Mouse (Mus musculus): ENCODE results near the gene Rab11fip5.

Gene Rab11fip5

DNA sequence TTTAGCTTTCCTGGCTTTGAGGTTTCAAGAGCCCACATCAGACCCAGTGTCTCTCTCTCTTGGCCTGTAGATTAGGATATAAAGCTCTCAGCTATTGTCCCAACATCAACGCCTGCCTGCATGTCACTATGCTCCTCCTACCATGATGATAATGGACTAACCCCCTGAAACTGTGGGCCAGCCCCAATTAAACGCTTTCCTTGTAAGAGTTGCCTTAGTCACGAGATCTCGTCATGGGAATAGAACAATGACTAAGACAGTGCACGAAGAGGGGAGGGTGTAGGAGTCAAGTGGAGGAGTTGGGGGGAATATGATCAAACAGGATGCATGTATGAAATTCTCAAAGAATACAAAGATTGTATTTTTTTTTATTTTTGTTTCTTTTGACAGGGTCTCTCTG is 69.5 kb downstream of the Rab11fip5 start:
- no peak for DNase-seq

DNA sequence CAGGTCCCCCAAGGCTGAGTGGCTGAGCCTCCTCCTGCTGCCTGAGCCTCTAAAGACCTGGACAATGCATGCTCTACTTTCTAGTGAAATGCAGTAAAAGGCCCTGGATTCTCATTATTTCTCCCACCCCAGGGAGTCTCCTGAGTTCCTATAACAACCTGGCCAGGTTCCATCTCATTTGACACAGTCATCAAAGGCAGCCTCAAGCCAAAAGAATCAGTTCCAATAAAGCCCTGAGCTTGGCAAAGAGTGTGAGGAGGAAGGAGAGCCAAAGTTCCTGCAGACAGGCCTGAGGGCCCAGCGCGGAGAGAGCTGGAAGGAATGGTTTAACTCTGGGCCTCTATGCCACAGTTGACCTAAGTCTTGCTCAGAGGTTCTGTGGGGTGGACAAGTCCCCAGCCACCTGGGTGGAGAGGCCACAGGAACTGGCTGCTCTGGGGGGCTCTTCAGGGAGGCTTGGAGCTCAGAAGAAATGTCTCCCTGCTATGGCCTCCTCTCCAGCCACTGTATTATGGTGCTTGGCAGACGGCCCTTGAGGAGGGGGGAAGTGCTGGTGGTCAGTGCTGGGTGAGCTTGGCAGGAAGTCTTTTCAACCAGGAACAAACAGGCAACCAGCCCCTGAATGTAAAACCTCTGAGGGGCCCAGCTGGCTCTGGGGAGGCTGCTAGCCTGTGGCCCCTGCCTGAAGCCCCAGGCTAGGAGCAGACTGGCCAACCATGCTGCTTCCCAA is 71.9 kb downstream of the Rab11fip5 start:
- no peak for DNase-seq

GRCm38 (mm10) chr6:85295384-85296167 is 78.9 kb downstream of the Rab11fip5 start:
- DNase-seq: peak; percentile 8

- DNase-seq: no peak
These were observed 80.4 kb downstream of the Rab11fip5 start for GRCm38 (mm10) chr6:85294004-85294379.

DNA sequence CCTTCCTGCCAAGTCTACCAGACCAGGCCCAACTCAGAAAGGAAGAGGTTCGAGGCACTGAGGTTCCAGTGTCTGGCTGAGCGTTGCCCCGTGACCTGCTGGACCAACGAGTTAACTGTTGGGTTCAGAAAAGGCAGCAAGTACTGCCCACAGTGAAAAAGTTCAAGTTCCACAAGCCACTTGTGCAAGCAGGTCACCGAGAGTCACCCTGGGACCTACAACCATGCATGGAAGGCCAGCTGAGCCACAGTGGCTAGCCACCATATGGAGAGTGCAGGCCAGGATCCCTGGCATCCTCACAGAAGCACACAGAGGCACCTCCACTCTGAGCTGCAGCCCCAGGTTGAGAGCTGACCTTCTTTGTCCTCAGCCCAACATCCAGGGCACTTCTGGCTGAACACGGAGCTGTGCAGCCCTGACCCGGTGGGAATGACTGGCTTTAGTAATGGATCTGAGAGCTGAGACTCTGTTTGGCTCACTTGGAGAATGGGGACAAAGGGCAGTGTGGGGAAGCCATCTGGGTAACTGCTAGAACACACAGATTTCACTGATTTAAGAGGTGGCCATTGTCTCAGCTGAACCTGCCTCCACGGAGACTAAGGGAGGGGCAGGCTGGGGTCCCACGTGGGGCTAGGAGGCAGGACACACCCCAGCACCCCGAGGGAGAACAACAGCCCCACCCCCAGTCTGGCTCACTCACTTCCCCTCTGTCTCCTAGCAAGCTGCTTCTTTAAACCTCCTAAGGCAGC is 81.0 kb downstream of the Rab11fip5 start:
- peak; percentile 44 for DNase-seq

DNA sequence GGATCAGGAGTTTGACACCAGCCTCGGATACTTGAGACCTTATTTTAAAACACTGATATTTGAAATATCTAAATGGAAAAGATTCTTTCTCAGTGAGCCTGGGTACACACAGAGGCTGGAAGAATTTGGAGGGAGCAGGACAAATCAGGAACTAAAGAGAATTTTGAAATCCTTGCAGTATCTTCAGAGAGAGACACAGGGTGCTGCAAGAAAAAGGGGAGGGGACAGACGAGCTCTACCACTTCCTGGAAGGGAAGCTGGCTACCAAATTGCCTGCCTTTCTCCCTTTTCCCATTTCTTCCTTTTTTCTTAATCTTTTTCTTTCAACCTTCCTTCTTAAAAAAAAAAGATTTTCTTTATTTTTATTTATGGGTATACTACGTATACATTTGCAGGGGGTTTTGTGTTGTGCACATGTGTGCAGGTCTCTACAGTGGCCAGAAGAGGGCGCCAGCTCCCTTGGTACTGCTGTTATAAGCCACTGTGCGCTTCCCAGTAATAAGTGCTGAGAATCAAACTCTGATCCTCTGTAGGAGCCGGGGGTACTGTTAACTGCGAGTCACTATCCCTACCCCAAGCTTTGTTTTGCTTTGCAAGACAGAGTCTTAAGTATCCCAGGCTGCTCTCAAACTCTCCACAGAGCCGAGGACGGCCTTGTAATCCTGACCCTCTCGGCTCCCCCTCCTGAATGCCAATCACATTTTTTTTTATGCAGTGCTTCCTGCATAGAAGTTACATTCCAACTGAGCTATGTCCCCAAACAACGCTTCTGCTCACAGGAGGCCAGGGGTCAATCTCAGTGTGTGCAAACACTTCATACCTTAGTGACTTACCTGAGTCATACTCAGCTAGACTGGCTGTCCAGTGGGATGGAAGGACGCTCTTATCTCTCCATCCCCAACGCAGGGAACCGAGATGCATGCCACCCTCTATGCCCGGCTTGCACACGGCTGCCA is 83.3 kb downstream of the Rab11fip5 start:
- DNase-seq: no peak

DNA sequence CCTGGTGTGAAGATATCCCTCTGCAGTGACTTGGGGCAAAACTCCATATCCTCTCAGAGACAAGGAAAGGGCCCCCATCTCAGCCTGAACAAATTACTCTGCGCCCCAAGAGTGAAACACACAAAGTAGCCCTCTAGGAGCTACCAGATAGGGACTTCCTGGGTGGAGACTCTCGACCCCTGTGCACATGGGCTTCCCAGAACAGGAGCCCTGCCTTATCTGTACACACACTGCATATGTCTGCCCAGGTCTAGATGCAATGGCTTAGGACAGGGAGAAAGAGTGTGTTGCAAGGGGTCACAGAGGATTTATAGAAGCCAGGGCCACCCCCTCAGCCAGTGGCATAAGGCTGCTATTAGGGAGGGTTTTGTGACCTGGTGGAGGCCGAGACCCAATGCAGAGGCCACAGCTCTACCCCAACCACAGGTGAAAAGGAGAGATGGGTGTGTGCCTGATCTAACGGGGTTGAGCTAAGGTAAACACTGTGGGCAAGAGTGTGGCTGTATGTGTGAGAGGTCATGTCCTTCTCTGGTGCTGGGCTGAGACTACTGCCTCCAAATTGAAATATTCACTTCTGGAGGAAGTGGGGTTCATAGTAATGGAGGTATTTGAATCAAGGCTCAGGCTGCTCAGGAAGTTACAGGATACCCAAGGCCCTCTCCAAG is 86.1 kb downstream of the Rab11fip5 start:
- DNase-seq: no peak

DNA sequence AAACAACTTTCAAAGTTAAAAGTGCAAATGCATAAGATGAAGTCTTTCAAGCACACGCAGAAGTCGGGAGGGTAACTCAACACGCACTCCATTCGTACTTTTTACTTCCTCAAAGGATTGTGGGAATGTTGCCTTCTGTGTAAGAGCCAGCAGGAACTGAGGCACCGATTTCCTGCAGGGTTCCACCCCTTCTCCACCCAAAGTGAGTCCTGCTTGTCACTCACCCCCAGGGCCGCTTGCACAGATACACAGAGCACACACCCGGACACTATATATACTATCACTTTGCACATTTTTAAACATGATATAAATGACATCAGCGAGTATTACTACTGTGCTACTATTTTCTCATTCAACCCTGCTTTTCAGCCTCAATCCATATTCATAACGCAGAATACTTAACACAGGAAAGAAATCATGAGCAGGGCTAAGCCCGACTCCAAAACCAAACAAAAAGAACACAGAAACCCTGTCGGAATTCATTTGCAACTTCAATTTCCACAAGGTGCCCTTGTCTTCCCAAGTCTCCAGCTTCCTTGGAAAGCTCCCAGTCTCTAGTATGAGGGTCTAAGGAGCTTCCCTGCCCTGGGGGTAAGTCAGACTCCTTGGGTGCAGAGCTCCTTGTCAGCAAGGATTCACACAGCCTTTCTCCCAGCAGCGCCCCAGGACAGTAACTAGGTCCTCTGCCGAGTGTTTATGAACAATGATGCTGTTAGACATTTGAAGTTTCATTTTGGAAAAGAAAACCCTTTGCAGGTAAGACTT is 88.0 kb downstream of the Rab11fip5 start:
- DNase-seq: no peak

Data from embryo, embryonic 11 days (tissue).